Mouse (Mus musculus) G1E-ER4 (cell line): ENCODE results near the gene Sct. TPM values are rescaled to one million over a fixed set of nuclear protein-coding genes. Genes with fewer than 3 reads are reported as not detected.

Experiments used
- GATA1 ChIP-seq: IDR thresholded peaks from one replicate; pipeline ENCODE4 v1.8.0; 2012; ENCODE audit warnings: low read length, inconsistent platforms
- polyA plus RNA-seq: library from polyadenylated mRNA; stranded (reverse); fragments of >175 nt; gene quantifications from 2 replicates; pipeline ENCODE4 v1.2.3, GENCODE M21; 2012

The Sct gene
- polyA plus RNA-seq, 1 experiment: not detected

DNA sequence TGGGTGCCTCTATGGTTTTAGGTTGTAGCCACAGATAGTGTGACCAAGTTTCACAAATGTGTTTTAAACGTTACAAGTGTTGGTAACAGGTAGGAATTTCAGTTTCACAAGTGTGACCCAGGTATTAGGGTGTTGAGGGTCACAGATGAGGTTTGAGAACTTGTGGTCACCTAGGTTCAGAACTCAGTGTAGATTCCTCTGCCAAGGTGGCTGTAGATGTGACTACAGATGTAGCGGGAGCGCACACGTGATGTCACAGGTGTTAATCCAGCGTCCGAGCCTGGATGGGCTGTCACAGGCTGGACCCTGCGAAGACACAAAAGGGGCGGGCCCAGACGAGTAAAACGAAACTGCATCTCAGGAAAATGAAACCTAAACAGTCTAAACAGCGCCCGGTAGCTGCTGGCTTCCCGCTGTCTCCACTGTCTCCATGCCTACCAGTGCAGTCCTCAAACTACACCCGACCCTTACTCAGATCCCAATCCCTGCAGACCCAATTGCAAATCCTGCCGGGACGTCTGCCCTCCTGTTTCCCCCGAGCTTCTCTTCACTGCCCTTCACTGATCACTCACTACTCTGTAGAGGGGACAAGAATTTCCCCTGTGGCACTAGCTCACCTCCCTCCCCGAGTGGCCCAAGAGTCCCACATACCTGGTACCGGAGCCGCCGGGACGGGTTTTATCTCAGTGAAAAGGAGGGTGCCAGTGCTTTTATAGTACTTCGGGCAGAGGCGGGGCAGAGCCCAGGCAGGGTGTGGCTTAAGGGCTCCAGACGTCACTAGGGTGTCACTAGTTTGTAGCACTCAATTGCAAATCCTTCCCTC is 13.0 kb downstream of the Sct start, which contains the start of gene Irf7:
Gene Irf7 (minus strand): TSS at position 743 of the 823 bp plus-strand sequence.
- TF ChIP-seq GATA1: no peak

DNA sequence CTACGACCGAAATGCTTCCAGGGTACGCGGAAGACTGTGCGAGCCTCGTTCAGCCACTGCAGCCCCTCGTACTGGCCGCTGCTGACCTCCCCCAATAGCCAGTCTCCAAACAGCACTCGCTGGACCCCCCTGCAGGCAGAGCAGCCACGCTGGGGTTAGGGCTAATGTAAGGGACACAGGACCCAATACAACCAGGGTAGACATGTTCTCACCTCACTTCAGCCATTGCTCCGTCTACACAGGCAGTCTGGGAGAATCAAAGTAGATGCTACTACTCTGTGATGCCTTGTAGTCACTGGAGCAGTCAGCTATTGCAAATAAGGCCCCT is 13.6 kb downstream of the Sct start:
- TF ChIP-seq GATA1: no peak

DNA sequence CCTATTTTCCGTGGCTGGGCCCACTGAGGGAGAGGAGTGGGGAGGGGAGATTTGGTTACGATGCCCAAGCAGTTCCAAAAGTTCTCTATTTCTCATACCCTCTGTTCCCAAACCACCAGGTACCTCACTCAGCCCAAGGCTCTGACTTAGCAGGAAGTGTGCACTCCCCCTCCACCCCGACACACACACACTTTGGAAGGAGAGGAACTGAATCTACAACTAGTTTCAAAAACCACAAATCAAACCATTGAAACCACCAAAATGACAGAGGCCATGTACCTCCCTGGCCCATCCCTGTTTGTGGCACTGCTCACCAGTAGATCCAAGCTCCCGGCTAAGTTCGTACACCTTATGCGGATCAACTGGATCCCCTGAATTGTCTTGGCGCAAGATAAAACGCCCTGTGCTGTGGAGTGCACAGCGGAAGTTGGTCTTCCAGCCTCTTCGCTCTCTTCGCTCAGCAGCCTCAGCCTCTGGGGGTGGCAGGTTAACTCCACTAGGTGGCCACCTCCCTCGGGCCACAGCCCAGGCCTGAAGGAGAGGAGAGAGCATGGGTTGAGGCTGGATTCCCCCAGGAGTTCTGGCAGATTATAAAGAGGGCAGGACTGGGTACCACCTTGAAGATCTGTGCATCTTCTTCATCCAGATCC is 14.0 kb downstream of the Sct start:
- TF ChIP-seq GATA1: no peak

DNA sequence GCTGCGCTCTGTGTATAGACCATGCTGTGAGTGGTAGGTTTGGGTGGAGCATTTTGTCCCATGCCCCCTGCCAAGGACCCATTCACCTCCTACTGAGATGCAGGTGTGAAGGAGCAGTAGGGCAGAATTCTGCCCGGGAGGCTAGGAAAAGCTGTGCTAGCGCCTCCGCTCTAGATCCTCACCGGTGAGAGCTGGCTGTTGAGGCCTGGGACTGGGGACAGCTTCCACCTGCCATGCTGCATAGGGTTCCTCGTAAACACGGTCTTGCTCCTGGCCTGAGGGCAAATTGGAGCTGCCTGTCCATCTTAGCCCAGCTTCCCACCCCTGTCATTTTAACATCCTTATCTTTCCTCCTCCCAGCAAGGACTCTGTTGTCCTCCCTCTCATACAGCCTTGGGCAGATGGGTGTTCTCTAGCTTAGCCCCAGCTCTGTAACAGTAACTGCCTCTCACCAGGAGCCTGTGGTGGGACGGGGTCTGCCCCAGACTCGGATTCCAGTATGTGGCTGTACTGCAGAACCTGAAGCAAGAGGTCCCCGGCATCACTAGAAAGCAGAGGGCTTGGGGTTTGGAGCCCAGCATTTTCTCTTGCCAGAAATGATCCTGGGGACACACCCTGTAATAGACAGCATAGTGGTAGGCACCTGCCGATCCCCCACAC is 14.8 kb downstream of the Sct start:
- no peak for TF ChIP-seq GATA1

DNA sequence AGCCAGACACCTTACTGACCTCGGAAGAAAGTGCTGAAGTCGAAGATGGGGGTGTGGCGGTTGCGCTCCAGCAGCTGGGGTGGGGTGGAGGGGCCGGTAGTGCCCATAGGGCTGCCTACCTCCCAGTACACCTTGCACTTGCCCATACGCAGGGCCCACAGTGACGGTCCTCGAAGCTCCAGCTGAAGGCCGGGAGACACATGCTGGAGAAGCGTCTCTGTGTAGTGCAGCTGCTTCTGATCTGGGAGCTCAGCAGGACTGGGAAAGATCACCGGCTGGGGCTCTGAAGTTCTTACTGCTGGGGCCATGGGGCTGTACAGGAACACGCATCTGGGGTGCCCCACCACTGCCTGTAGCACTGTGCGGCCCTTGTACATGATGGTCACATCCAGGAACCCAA is 15.3 kb downstream of the Sct start:
- no peak for TF ChIP-seq GATA1

DNA sequence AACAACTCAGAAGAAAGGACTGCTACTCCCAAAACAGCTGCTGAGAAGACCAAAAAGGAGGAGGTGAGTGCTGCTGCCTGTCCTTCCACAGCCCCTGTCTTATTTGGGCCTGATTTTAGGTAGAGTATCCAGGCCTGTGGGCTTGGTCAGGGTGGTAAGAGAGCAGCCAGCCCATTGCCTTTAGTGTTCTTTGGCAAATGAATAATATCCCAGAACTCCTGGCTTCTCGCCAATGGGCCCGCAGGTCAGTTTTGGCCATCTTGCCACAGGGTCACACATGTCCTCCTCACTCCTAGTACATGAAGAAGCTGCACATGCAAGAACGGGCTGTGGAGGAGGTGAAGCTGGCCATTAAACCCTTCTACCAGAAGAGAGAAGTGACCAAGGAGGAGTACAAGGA is 17.5 kb downstream of the Sct start:
- no peak for TF ChIP-seq GATA1

DNA sequence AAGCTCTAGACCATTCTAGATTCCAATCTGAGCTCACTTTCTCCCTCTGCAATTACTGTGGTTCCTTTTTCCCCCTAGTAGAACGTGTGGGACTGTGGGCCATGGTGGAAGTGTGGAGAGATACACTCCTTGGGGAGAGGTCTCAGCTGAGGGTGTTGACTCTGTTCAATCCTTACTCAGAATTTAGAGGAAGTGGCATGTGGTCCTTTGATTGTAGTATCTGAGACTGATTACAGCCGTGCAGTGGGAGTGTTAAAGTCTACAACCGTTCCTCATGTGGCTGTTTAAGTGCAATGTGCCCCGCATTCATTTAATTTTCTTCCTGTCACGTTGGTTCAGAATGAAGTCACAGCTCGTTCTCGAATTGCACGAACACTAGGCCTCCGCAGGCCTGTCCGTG is 22.8 kb downstream of the Sct start:
- no peak for TF ChIP-seq GATA1

DNA sequence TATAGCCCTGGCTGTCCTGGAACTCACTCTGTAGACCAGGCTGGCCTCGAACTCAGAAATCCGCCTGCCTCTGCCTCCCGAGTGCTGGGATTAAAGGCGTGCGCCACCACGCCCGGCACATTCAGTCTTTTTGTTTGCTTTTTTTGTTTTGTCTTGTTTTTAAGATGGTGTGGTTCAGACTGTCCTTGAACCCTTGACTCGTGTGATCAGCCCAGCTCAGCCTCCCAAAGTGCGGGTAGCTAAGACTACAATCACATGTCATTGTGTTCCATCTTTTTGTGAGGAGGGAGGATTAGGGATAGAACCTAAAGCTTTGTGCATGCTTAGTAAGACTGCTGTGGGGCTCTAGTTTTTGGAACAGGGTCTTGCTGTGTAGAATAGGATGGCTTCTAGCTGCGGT is 47.4 kb downstream of the Sct start:
- no peak for TF ChIP-seq GATA1

DNA sequence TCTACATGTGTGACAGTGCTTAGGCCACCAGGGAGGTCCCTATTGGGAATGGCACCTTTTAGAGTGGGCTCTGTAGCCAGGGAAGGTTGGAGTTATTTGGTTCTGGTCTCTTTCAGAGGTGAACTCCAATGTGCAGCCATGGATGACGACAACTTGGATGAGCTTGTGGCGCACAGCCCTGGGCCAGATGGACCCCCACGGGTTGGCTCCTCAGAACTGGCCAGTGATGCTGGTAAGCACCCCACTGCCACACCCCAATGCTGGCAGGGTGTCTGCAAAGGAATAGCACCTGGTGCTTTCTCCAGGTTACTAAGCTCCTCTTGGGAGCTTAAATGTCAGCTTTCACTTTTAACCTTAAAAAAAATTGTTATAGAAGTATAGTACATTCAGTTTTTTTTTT is 47.8 kb downstream of the Sct start:
- no peak for TF ChIP-seq GATA1

DNA sequence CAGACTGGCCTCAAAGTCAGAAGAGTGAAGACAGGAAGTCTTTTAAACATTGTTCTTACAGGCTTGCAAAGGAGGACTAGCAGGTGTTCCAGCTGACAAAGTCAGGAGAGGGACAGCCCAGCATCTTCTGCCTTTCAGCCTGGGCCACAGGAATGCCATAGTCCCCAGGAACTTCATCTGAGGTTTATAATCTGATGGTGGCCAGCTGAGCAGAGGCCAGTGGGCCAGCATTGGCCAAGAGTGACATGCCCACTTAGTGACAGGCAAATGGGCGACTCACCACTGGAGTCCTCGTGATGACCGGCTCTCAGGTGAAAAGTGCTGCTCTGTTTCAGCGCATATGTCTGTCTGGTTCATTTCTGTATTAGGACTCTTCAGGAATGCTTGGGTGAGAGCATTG is 48.4 kb downstream of the Sct start:
- no peak for TF ChIP-seq GATA1

DNA sequence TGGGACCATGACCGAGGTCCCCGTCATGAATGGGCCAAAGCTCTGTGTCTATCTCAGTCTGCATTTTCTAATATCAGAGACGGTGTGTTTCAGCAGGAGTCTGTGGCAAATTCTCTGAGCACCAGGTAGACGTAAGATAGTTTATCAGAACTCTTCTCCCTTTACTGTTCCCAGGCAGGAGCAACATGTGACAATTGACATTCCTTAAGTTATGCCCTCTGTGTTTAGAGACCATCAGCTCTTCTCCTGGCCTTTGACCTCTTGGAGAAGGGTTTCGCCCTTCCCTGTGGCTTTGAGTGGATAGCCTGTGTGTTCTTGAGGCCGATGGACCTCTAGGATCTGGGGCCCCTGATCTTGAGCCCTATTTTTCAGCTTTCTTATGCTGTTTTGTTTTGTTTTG is 49.2 kb downstream of the Sct start:
- no peak for TF ChIP-seq GATA1

Other genes starting within 250 kb of the Sct start
- not detected in 2 replicates for gene B4galnt4, start 218.0 kb downstream of the Sct start, polyA plus RNA-seq
- gene Pkp3, start 200.9 kb downstream of the Sct start, polyA plus RNA-seq: 0.05 TPM in 1 of 2 replicates, not detected in the other
- 7.2 and 9.5 TPM in 2 replicates for gene Sigirr, start 178.6 kb downstream of the Sct start, polyA plus RNA-seq
- not detected in 2 replicates for gene Ano9, start 161.3 kb downstream of the Sct start, polyA plus RNA-seq
- 49.9 and 62.6 TPM in 2 replicates for gene Ptdss2, start 156.8 kb downstream of the Sct start, polyA plus RNA-seq
- 1.5 and 14.6 TPM in 2 replicates for gene Rnh1, start 106.3 kb downstream of the Sct start, polyA plus RNA-seq
- 46.6 and 52.7 TPM in 2 replicates for gene Hras, start 85.1 kb downstream of the Sct start, polyA plus RNA-seq
- 2.4 and 3.1 TPM in 2 replicates for gene Lrrc56, start 85.0 kb downstream of the Sct start, polyA plus RNA-seq
- gene Lmntd2, start 65.1 kb downstream of the Sct start, polyA plus RNA-seq: 0.08 and 0.10 TPM in 2 replicates
- gene Rassf7, start 63.3 kb downstream of the Sct start, polyA plus RNA-seq: 12.7 and 20.3 TPM in 2 replicates
- 132 and 133 TPM in 2 replicates for gene Phrf1, start 50.3 kb downstream of the Sct start, polyA plus RNA-seq
- gene Irf7, start 12.7 kb downstream of the Sct start, polyA plus RNA-seq: 24.4 and 30.7 TPM in 2 replicates
- gene Cdhr5, start 2.3 kb downstream of the Sct start, polyA plus RNA-seq: not detected in 2 replicates
- gene Drd4, start 12.9 kb upstream of the Sct start, polyA plus RNA-seq: 0.03 TPM in 1 of 2 replicates, not detected in the other
- gene Deaf1, start 48.6 kb upstream of the Sct start, polyA plus RNA-seq: 72.4 and 106 TPM in 2 replicates
- gene Tmem80, start 48.6 kb upstream of the Sct start, polyA plus RNA-seq: 8.7 and 9.3 TPM in 2 replicates
- gene Eps8l2, start 59.7 kb upstream of the Sct start, polyA plus RNA-seq: not detected in 2 replicates
- gene Taldo1, start 113.1 kb upstream of the Sct start, polyA plus RNA-seq: 96.8 and 412 TPM in 2 replicates
- gene Gatd1, start 135.0 kb upstream of the Sct start, polyA plus RNA-seq: 16.2 and 16.7 TPM in 2 replicates
- not detected in 2 replicates for gene Cend1, start 150.4 kb upstream of the Sct start, polyA plus RNA-seq
- gene Slc25a22, start 158.8 kb upstream of the Sct start, polyA plus RNA-seq: 66.0 and 68.6 TPM in 2 replicates
- gene Pidd1, start 164.9 kb upstream of the Sct start, polyA plus RNA-seq: 39.0 and 55.7 TPM in 2 replicates
- gene Rplp2, start 168.2 kb upstream of the Sct start, polyA plus RNA-seq: 3,328 and 6,963 TPM in 2 replicates
- gene Pnpla2, start 176.1 kb upstream of the Sct start, polyA plus RNA-seq: 61.7 and 77.3 TPM in 2 replicates
- 0.09 TPM in 1 of 2 replicates, not detected in the other for gene Cracr2b, start 182.0 kb upstream of the Sct start, polyA plus RNA-seq
- 15.2 and 30.8 TPM in 2 replicates for gene Cd151, start 188.3 kb upstream of the Sct start, polyA plus RNA-seq
- 88.8 and 114 TPM in 2 replicates for gene Polr2l, start 196.0 kb upstream of the Sct start, polyA plus RNA-seq
- gene Tspan4, start 196.1 kb upstream of the Sct start, polyA plus RNA-seq: 26.6 and 26.7 TPM in 2 replicates